Mouse (Mus musculus) WW6 (cell line): ENCODE data around the gene Gipr.

Source experiments
- DNase-seq: peaks from one replicate; pipeline ENCODE4 v3.0.0-alpha.2; 2013; ENCODE audit warnings: low read depth, low spot score

The Gipr gene

DNA sequence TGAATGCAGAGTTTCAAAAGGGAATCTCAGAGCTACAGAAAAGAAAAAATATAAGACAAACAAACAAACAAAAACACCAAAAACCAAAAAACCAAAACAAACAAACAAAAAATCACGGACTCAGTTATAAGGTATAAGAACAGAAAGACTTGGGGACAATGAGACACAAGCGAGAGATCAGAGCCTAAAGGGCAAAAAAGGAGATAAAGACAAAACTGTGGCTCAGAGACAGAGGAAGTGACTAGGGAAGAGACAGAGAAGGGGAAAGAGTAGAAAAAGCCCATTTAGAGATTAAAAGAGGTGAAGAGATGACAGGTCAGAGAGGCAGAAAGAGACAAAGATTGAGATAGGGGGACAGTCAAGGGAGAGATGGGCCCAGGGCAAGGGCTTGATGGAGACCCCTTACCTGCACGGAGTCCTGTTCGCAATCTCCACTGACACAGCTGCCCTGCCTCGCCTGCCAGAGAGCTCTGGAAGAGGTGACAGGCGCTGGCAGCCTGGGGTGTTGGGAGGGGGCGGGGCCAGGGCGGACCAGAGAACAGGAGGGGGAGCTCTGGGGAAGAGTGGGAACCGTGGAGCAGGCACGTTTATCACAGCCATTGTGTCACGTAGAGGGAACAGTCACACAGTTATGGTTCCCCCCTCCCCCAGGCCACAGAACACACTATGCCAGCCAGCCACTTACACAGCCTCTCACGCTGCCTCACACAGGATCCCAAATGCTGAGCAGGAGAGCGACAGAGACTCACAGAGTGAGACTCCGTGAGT is at the start of gene Gipr:
Gene Gipr, minus strand, starts transcription at position 472 of the 768 bp plus-strand sequence.
- no peak for DNase-seq

DNA sequence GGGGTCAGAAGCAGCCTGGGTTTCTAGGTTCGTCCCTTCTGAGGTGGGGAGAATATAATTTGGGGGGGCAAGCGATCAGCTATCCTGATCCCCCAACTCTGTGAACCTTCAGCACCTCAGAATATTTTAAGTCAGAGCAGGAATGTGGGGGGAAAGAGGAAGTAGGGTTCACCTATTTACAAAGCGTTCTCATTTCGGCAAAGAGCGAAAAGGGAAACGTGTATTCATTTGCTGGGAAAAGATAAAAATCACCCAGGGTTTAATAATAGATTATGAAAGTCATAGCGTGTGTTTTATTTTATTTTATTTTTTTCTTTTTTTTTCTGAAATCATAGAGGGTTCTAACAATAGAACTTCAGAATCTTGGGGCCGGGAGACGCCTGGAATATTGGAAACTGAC is 49.0 kb upstream of the Gipr start:
- DNase-seq = no peak

DNA sequence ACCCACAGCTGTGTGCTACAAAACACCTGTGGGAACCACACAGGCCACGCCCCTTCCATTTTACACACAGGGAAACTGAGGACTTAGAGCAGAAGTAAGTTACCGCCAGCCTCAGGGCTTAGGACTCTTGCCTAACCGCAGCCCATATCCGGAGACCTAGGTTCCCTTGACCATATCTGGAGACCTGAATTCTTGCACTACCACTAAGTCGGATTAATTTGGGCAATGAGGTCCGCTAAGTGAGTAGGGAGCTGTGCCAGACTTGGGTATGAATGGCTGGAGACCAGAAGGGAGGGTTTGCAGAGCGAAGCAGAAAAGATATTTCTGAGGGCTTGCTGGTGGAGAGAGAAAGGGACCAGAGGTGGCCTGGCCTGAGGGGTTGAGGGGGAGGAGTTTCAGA is 48.4 kb upstream of the Gipr start:
- no peak for DNase-seq

DNA sequence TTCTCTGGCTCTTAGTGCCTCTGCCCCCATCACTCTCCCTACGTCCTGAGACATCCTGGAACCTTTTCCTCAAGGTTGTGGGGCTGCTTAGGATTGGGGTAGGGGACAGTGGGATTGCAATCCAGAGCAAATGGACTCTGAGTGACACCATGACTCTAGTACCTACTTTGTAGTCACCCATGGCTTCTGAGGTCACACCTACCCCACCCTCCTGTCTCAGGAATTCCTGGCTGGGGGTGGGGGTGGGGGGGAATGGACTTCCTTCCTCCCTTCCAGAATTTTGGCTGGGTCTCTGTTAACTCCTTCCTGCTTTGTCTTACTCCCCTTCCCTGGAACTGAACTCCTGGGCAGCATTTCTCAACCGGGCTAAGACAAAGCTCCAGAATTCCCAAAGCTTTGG is 47.5 kb upstream of the Gipr start:
- DNase-seq = no peak

DNA sequence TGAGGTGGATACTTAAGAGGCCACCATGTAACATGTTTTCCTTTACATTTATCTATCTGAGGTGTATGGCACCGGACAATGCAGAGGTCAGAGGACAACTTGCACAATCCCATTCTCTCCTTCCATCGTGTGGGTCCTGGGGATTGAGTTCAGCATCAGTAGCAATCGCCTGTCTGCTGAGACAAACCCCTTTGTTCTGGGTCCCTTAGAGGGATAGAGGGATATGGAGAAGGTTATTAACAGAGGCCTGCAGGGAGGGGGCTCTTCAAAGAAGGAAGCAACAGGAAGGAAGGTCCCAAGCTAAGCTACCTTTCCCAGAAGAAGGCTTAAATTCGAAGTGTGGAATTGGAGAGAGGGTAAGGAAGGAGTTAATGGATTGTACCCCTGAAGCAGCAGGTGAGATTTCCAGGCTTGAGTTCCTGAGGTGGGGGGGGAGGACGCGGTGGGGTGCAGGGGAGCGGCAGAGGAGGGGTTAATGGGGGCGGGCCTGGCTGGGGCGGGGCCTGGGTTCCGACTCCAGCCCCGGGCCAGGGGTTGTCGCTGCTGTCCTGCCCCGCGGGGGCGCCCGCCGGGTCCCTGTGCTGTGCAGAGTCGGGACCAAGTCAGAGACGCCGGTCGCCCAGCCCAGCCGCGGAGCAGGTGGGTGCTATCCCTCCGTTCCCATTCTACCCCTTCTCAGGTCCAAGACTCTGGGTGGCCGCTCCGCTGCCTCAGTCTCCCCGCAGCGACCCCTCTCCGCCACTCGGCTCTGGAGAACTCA is 46.2 kb upstream of the Gipr start, which contains the start of gene Gpr4:
Gene Gpr4, plus strand, starts transcription at position 543 of the 760 bp plus-strand sequence.
- no peak for DNase-seq

DNA sequence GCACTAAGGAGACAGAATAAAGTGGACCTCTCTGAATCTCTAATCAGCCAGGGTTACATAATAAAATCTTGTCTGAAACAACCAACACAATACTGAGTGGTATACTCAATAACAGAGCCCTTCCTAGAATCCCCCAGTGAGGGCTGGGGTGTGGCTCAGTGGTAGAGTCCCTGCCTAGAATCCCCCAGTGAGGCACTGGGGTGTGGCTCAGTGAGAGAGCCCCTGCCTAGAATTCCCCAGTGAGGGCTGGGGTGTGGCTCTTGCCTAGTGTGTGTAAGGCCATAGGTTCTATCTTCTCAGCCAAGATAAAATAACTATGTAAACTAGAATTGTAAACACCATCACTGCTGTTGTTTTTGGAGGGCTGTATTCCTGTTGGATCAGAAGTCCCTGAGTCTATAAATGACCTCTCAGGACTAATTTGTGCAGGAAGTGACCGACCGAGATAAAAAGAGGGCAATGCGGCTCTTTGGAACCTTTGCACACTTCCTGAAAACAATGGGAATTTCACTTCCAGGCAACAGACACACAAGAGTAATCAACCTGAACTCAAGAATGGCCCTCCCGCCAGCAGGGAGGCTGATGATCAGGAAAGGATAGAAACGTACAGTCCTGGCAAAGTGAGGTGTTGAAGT is 45.2 kb upstream of the Gipr start:
- no peak for DNase-seq

DNA sequence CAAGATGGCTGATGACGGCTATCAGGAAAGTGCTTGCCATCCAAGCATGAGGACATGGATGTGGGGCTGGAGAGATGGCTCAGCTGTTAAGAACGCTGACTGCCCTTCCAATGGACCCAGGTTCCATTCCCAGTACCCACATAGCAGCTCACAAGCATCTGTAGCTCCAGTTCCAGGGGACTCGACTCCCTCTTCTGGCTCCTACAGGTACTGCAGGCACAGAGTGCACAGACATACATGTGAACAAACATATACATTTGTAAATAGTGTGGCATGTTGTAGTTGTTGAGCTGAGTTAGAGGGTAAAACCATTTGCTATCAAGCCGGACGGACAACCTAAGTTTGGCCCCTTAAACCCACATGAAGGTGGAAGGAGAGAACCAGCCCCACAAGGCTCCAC is 44.1 kb upstream of the Gipr start:
- no peak for DNase-seq

DNA sequence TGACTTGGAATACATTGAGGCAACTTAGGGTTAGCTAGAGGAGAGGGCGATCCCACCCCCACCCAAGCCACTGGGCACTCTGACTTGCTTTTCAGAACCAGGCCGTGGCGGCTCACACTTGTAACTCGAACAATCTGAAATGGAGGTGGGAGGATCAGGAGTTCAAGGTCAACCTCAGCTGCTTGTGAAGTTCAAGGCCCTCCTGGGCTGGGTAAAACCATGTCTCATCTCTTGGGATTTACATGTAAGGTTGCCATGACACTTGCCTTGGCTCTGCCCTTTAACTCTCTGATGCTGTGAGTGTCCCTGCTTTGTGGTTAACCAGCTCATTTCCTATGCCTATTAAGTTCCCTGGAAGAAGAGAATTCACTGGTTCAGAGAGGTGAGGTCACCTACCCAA is 43.6 kb upstream of the Gipr start:
- no peak for DNase-seq

DNA sequence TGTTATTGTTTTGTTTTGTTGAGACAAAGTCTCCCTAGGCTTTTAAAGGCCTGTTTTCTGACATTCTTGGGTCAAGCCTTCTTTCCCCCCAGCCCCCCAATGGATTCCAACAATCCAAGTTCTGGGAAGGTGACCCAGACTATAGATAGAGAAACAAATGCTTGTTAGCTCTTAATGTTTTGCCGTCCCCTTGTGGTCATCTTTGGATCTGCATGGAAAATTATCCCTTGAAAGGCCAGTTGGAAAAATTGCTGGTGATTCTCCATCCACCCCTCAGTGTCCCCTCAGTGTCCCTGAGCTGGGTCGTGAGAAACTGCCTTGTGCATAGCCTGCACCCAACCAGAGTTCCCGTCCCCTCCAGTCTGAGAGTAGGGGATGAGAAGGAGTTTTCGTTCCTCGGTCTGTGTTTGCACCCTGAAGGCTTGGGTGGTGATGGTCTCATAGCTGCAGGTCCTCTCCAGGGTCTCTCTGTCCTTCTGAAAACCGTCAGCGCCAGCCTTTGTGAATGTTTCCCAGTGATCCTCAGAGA is 43.1 kb upstream of the Gipr start:
- no peak for DNase-seq

DNA sequence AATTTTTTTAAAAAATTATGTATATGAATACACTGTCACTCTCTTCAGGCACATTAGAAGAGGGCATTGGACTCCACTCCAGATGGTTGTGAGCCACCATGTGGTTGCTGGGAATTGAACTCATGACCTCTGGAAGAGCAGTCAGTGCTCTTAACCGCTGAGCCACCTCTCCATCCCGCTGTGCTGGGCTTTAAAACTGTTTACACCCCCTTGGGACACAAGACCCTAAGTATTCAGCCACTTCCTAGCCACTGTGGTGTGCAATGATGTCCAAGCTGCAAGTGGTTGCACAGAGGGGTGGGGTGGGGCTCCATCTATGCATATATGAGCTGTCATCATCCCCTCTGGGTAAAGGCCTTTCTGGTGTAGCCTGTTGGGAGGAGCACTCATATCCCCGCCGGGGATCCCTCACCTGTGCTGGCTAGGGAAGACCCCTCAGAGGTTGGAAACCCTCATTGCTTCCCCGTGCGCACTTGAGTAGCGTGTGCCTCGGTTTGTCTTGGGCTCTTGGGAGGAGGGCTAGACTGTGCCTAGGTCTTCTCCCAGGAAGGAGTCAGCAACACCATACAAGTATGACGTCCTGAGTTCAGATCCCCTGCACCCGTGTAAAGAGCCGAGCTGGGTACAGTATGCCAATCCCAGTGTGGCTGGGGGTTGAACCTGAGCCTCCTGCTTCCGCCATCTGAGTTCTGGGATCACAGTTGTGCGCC is 42.4 kb upstream of the Gipr start:
- DNase-seq = no peak

DNA sequence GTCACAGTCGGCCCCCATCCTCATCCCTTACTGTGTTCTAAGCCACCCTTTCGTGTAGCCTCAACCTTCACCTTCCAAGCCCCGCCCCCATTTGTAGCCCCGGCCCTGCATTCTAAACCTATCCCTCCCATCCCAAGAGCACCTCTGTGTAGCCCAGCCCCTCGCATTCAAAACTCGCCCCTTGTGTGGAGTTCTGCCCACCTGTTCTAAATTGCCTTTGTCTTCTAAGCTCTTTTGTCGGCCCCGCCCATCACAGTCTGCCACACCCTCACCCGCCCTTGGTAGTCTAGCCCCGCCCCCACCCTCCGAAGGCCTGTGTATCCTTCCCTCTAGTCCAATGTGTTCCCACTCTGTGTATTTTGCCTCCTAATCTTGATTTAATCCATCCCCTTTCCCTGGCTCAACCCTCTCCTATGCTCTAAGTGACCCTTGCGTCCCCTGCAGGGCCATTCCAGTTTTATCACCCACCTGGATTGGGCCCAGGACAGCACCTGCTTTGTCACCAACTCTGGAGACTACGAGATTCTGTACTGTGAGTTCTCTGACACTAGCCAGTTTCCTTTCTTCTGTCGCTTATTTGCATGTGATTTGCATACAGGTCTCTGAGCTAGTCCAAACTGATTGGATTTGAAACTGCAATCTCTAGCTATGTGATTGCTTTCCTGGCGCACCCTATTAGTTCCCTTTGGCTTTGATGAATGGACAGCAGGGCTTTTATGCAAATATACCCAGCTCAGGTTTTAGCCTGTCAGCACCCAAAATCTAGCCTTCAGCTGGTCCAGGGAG is 36.3 kb upstream of the Gipr start:
- DNase-seq = no peak

DNA sequence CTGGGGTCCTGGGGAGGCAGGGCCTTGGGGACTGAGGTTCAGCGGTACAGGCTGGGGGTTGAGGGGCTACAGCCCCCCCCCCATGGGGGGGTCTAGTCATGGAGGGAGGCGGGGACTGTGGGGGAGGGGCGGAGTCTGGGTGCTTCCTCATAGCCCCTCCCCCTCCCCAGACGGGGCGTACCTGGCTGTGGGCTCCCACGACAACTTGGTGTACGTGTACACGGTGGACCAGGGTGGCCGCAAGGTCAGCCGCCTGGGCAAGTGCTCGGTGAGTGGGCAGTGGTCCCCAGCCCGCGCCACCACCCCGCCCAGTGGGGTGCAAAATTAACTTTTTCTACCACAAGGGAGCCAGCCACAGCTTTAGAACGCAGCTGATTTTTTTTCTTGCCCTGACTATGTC is 35.7 kb upstream of the Gipr start:
- no peak for DNase-seq

DNA sequence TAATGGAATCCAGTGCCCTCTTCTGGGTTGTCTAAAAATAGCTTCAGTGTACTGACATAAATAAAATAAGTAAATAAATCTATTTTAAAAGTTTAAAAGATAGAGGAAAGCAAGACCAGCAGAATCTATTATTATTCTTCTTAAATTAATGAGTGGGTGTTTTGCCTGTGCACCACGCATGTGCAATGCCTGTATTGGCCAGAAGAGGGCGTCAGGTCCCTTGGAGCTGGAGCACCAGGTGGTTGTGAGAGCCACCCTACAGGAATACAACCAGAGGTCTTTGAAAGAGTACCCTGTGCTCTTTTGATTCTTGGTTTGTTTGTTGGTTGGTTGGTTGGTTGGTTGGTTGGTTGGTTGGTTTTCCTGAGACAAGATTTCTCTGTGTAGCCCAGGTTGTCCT is 32.1 kb upstream of the Gipr start:
- DNase-seq = no peak

DNA sequence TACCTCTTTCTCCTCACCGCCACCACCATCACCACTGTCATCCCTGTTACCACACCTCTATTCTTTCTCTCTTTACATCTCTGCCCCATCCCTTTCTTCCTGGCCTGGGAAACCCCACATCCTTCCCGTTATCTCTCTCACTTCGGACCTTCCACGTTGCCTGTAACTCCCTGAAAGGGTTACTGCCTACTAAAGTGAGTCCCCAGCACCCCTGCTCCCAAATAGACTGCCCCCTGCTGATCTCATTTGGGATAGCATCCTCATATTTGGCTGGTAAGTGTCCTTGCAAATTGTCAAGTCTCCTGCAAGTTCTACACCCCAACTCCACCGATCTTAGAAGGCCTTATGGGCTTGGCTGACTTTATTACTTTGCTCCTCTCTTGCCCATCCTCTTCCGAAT is 30.7 kb upstream of the Gipr start:
- DNase-seq = no peak

DNA sequence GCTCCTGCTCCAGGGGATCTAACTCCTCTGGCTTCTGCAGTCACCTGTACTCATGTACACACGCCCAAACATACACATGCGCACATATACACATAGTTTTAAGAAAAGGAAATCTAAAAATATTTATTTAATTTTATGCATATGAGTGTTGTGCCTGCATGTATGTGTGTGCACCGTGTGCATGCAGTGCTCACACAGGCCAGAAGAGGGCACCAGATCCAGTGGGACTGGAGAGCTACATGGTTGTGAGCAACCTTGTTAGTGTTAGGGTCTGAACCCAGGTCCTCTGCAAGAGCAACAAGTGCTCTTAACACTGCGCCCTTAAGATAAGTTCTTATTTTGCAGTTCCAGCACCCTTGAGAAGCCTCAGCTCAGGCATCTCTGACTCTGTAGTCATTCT is 28.7 kb upstream of the Gipr start:
- no peak for DNase-seq

DNA sequence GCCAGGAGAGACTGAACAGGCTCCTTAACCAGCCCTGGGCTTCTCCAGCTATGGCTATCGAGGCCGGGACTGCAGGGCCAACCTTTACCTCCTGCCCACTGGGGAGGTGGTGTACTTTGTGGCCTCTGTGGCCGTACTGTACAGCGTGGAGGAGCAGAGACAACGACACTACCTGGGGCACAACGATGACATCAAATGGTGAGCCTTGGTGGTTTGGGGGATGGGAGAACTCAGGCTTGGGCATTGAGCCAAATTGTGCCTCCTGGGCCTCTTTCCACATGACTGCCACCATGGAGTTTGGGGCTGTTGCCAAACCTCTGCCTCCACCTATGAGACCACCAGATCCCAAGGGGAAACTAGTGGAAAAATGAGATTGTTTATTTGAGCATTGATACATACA is 18.8 kb upstream of the Gipr start:
- no peak for DNase-seq

DNA sequence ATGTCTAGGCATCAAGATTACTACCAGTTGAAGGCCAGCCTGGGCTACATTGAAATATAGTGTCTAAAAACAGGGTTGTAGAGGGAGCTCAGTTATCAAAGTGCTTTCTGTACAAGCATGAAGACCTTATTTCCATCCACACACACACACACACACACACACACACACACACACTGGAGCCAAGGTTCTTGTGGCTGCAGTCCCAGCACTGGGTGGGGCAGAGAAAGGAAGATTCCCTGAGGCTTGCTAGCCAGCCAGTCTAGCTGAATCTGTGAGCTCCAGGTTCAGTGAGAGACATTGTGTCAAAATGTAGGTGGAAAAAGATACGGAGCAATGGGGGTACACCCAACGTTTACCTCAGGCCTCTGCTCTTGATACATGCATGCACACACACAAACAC is 18.3 kb upstream of the Gipr start:
- DNase-seq = no peak

DNA sequence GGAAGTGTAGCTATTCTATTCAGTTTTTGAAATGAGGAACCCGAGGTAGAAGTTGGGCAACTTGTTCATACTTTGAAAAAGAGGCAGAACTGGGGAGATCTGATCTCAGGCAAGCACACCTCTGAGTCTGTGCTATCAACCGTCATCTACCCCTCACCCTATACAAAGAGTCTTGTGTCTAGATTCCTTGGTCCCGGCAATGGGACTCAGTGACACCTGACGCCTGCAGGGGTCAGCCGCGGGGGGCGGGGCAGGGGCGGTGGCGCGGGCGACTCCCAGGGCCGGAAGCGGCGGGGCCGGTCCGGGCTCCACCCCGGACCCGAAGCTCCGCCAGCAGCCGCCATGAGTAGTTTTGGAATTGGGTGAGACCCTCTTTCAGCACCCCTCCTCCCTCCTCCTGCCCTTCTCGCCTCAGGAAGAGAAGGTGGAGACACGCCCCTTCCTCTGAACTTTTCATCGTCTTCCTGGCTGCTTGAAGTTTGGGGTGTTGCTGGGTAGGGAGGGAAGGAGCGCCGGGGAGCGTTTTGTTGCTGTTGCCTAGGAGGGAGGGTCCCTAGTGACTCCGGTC is 15.0 kb upstream of the Gipr start:
- DNase-seq = no peak

DNA sequence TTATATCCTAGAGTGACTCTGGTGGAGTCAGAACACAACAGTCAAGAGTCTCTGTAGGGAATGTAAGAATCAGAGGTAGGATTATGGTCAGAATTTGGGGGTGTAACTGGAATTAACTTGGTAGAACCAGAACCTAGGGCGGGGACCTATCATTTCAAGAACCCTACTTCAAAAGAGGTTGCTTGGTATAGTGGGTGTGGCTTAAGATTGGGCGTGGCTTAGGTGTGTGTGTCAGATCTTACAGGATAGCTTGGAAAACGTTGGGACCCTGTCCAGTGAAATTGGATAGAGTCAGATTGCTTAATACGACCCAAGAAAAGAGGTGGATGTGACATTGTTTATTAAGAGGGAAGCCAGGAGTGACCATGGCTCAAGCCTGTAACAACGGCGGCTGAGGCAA is 14.0 kb upstream of the Gipr start:
- no peak for DNase-seq

DNA sequence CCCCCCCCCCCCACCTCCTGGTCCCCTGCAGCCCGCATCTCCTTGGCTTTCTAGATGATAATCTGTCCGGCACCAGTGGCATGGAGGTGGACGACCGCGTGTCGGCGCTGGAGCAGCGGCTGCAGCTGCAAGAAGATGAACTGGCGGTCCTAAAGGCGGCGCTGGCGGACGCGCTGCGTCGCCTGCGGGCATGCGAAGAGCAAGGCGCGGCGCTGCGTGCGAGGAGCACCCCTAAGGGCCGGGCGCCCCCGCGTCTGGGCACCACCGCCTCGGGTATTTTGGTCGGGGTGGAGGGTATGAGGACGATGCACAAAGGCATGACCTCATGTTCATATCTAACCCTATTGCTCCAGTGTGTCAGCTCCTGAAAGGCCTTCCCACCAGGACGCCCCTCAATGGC is 13.2 kb upstream of the Gipr start:
- DNase-seq = no peak
